Mouse (Mus musculus): Measurements from ENCODE around the gene Ddx5. TPM values are rescaled to one million over a fixed set of nuclear protein-coding genes. Genes with fewer than 3 reads are reported as not detected.
A peak's percentile ranks its signal among the peaks of the same experiment; 100 is the strongest.
"Not testable (repeated sequence)": the region's sequence is repeated elsewhere in the genome, so short reads cannot be mapped to it uniquely, and the experiment has no call there.

Gene Ddx5
- total RNA-seq (2021): 100 to 1,000 TPM; 574 to 616 TPM
- long read RNA-seq, experiment 1, transcript Ddx5-208 (12 exons, 3,593 nt): minor isoform, 56 of 716 reads
- long read RNA-seq, experiment 1, transcript Ddx5-201 (13 exons, 3,559 nt): major isoform, 496 of 716 reads
- long read RNA-seq, experiment 1, partial matches to known transcripts: 54 of 716 reads
- long read RNA-seq, experiment 1, other reads (novel, unspliced or antisense): 110 of 716 reads
- long read RNA-seq, experiment 2, transcript Ddx5-201 (13 exons, 3,559 nt): major isoform, 339 of 609 reads
- long read RNA-seq, experiment 2, transcript Ddx5-208 (12 exons, 3,593 nt): minor isoform, 140 of 609 reads
- long read RNA-seq, experiment 2, partial matches to known transcripts: 36 of 609 reads
- long read RNA-seq, experiment 2, other reads (novel, unspliced or antisense): 93 of 609 reads

DNA sequence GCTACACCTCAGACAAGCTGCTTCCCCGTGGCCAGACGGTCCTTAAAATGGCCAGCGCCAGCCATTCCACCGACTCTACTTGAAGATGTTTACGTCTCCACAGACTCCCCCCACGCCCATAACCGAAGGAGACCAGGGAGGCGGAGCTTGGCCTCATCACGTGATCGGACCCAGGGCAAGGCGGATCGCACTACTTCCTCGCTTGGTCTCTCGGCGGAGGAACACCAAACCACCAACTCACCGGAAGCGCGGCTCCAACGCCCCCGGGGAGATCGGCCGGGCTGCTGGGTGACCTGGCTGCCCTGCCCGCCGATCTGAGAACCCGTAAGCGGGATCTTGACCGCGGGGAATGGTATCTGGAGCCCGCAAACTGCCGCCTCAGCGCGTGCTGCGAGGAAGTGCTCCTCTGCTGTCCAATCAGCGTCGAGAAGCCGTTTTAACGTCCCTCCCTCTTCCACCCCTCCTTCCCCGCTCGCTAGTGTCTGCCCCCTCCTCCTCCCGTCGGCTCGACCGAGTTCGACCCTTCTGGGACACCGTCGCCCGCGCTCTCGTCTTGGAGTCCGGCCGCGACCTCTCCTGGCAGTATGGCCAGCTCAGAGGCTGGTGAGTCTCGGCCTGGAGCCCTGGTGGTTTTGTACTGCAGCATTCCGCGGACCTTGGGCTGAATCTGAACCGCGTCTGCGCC lies at the start of gene Ddx5, which contains the start of gene Cep95:
Ddx5 (minus strand) TSS at position 411 of the 685 bp plus-strand sequence.
Cep95 (plus strand) TSS at position 478 of the 685 bp plus-strand sequence.
- intact Hi-C loops (cut with DNase I): loop anchor here (10.0 kb wide), 1 partner anchor 534 kb away; the partner anchor contains the start of genes Ftsj3 and Psmc5

GRCm38 (mm10) chr11:106828079-106828478 lies 39.1 kb upstream of the Ddx5 start:
- intact Hi-C loops (cut with DNase I): no loop called here
- DNase-seq (ENCODE audit: low spot score in 2 of 2): no peak

More for the DNA sequence above, at the start of gene Ddx5, which contains the start of gene Cep95:
- DNase-seq (ENCODE audit: low spot score in 2 of 2): peak; percentile 95 to 98

GRCm38 (mm10) chr11:106824403-106824802 lies 35.4 kb upstream of the Ddx5 start:
- intact Hi-C loops (cut with DNase I): no loop called here
- DNase-seq (ENCODE audit: low spot score in 2 of 2): no peak

DNA sequence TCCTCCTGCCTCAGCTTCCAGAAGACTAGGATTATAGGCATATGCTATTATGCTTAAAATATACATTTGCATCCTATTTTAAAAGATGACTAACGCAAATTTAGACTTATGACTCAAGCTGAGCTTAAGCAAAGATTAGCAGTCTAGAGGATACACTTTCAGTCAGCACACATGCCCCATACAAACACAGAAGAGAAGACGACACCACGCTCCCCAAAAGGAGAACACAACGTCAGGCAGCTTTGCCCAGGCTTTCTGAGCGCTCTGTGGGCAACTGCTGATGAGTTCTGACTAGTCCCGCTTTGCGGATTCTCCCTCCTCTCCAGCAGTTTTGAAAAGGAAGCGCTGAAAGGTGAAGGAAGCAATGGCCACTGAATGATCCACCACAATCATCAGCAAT lies 34.8 kb upstream of the Ddx5 start:
- no peak for DNase-seq (ENCODE audit: low spot score in 2 of 2)
- intact Hi-C loops (cut with DNase I): no loop called here

DNA sequence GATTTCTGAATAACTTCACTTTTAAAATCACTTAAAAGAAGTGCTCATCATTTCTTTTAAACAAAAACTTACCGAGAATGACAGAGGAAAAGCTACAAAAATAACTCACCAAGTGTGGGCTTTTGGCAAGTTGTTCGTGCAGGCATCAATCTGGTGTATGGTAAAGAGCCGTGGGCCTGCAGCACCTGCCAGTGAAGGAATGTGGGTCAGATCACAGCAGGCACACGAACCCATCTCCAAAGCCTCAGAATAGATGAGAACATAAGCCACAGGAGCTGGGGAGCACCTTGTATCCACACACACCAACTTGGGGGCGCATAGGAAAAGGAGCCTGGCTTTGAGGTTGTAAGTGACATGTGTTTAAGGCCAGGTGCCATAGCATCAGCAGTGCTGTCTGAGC lies 33.9 kb upstream of the Ddx5 start:
- intact Hi-C loops (cut with DNase I): no loop called here
- DNase-seq (ENCODE audit: low spot score in 2 of 2): peak in 1 of 2 experiments; percentile 66

GRCm38 (mm10) chr11:106822491-106822890 lies 33.5 kb upstream of the Ddx5 start:
- no peak for DNase-seq (ENCODE audit: low spot score in 2 of 2)
- intact Hi-C loops (cut with DNase I): no loop called here

- DNase-seq (ENCODE audit: low spot score in 2 of 2): no peak
- intact Hi-C loops (cut with DNase I): no loop called here
These were observed 32.4 kb upstream of the Ddx5 start for GRCm38 (mm10) chr11:106821397-106821796.

GRCm38 (mm10) chr11:106820972-106821371 lies 32.0 kb upstream of the Ddx5 start:
- DNase-seq (ENCODE audit: low spot score in 2 of 2): peak in 1 of 2 experiments; percentile 50
- intact Hi-C loops (cut with DNase I): no loop called here

GRCm38 (mm10) chr11:106820252-106820651 lies 31.3 kb upstream of the Ddx5 start:
- no peak for DNase-seq (ENCODE audit: low spot score in 2 of 2)

DNA sequence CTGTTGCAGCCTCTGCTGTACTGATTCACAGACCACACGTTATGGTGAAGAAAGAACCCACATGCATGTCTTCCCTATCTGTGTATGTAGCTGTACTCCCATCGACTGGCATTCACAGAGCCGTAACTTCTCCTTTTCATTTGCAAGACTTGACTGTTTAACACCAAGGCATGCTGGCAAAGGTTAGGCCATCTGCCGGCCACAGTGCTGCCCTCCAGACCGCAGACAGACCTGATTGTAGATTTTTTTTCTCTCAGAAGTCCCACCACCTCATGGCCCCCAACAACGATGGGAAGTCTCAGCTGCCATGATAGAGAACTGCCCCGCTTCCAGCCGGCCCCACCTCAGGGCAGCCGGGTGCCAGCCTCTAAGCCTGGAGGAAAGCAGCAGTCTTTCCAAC lies 30.6 kb upstream of the Ddx5 start:
- intact Hi-C loops (cut with DNase I): no loop called here
- no peak for DNase-seq (ENCODE audit: low spot score in 2 of 2)

More at GRCm38 (mm10) chr11:106820252-106820651, 31.3 kb upstream of the Ddx5 start:
- intact Hi-C loops (cut with DNase I): no loop called here

DNA sequence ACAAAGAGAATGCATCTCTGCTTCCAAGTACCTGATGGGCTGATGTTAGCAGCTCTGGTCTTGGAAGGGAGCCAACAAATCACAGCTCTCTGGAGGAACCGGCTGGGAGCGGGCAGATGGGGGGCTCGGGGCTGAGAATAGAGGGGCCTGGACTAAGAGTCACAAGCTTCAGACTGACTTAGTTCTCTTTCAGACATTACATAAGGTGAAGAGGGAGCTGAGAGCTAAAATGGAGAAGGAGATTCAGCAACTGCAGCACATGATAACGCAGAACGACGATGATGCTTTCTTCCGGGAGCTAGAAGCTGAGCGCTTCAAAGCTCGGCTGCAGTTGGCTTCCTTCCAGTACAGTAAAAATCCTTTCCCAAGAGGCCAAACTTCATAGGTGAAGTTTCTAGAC lies 29.4 kb upstream of the Ddx5 start:
- intact Hi-C loops (cut with DNase I): no loop called here
- no peak for DNase-seq (ENCODE audit: low spot score in 2 of 2)

- intact Hi-C loops (cut with DNase I): no loop called here
- no peak for DNase-seq (ENCODE audit: low spot score in 2 of 2)
These were observed 28.8 kb upstream of the Ddx5 start for GRCm38 (mm10) chr11:106817808-106818207.

GRCm38 (mm10) chr11:106817156-106817555 lies 28.2 kb upstream of the Ddx5 start:
- intact Hi-C loops (cut with DNase I): no loop called here
- DNase-seq (ENCODE audit: low spot score in 2 of 2): no peak

DNA sequence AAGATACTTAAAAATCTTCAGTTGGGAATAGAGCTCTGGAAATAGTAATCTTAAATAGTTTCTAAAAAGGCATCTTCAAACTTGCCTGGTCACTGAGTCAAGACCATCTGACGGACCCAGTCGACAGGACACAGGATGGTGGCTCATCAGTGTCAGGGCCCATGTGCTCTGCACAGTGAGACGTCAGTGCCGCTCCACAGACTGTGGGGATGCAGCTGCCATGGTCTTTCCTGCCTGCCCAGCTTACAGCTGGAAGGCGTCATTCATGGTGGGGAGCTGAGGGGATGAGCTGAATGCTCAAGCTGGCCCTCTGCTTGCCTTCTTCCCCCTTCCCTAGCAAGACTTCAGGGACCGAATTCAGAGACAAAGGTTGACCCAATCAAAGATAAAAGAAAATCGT lies 27.3 kb upstream of the Ddx5 start:
- intact Hi-C loops (cut with DNase I): no loop called here
- DNase-seq (ENCODE audit: low spot score in 2 of 2): no peak

DNA sequence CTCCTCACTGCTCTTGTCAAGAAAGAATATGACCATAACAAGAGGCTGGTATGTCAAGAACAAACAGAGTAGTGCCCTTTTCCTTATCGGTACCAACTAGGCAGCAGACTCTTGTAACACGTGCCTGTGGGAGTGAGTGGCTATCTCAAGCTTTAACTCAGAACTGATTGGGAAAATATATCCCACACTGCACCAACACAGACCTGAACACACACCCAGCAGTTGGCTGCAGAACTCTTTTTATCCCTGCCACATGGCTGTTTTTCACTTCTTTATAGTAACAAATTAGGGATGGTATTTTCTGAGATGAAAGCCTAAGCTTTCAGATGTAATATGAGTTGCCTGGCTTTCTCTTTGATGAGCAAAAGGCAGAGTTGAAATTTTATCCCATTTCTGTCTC lies 26.8 kb upstream of the Ddx5 start:
- no peak for DNase-seq (ENCODE audit: low spot score in 2 of 2)
- intact Hi-C loops (cut with DNase I): no loop called here

GRCm38 (mm10) chr11:106815331-106815730 lies 26.3 kb upstream of the Ddx5 start:
- intact Hi-C loops (cut with DNase I): no loop called here
- no peak for DNase-seq (ENCODE audit: low spot score in 2 of 2)

GRCm38 (mm10) chr11:106814601-106815320 lies 25.8 kb upstream of the Ddx5 start:
- intact Hi-C loops (cut with DNase I): no loop called here
- DNase-seq (ENCODE audit: low spot score in 2 of 2): no peak

DNA sequence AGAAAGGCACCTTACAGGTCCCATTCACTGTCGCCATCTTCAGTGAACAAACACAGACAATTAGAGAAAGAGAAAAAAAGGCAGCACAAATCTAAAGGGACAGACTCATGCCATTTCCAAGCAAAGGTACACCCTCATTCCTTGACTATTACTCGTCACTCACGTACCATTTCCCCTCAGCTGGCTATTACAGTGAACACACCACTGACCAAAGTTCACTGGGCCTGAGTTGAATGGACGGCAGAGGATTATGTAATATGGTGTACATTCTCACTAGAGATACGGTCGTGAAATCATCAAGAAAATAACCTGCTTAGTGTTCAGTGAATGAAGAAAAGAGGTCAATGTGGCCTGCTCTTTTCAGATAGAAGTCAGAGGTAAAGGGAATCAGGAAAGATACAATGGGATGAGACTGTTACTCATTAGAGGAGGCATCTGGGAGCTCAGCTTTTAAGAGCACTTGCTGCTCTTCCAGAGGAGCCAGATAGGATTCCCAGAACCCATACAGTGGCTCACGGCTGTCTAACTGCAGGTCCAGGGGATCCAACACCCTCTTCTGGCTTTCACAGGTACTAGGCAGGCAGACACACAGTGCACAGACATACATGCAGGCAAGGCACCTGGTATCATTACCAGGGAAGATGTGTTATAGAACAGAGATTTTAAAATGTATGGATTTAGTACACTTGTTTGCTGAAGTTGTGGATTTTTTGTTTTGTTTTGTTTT lies 23.6 kb upstream of the Ddx5 start:
- intact Hi-C loops (cut with DNase I): no loop called here
- no peak for DNase-seq (ENCODE audit: low spot score in 2 of 2)

DNA sequence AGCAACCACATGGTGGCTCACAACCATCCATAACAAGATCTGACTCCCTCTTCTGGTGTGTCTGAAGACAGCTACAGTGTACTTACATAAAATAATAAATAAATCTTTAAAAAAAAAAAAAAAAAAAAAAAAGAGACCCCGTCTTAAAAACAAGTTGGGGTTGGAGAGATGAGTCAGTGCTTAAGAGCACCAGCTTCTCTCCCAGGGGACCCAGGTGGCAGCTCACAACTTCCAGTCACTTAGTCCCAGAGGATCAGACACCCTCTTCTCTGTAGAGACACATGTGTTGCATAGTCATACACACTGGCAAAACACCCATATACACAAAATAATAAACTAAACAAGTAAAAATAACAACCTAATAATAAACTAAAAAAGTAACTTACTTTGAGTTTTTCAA lies 18.5 kb upstream of the Ddx5 start:
- DNase-seq (ENCODE audit: low spot score in 2 of 2); intact Hi-C loops (cut with DNase I): not testable (repeated sequence)
